ENCODE assay signal across 7 mouse cellular contexts in the genomic region with DNA sequence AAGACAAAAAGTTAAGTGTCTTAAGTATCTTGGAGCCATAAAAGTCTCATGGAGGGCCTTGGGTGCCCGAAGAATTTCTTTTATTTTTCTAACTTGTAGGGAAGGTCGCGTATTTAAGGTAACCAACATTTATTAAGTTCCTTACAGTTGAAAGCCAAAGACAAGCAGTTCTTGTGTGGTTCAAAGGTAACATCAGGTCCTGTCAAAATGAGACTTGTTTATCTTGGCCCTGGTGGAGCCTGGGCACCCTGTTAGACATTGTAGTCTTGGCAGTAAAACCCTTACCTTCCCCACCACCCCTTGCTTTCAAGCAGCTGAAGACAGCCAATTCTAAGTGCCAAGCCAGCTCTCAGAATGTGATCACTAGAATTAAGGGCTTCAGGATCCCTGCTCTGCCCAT. TPM values are rescaled to one million over a fixed set of nuclear protein-coding genes. Genes with fewer than 3 reads are reported as not detected.
A peak's percentile ranks its signal among the peaks of the same experiment; 100 is the strongest.
DNase-seq lines count a peak whose midpoint lies in the region; ATAC-seq and TF ChIP-seq lines count a peak whose summit lies in the region.

No protein-coding gene starts in this region.

- no peak overlapping the region for H3K27ac ChIP-seq in neural tube, embryonic 11.5 days (ENCODE audit: low read depth, low read length)
- H3K27ac ChIP-seq in forebrain, embryonic 15.5 days (replicated peaks), result no peak overlapping the region
- 0 out of 2 replicates have a peak overlapping the region, but pooled peaks have one; percentile 95 for H3K27ac ChIP-seq in limb, embryonic 14.5 days (replicated peaks; ENCODE audit: low read depth, low read length)

- H3K36me3 ChIP-seq in neural tube, embryonic 11.5 days (ENCODE audit: control insufficient read depth, insufficient read depth, low read length), result no peaks in the 10 kb centered on the region
- no peaks in the 10 kb centered on the region for H3K36me3 ChIP-seq in forebrain, embryonic 15.5 days
- 0 out of 2 replicates have a peak, but pooled peaks cover 6% of the 10 kb centered on the region for H3K36me3 ChIP-seq in limb, embryonic 14.5 days (ENCODE audit: control insufficient read depth, insufficient read depth, low read length)

- no peak for TF ChIP-seq POLR2A in limb, embryonic 14.5 days (IDR thresholded peaks at IDR 0.05; ENCODE audit: borderline replicate concordance, extremely low read depth, insufficient read depth, insufficient read length)

- peak overlapping the region; percentile 61 for H3K4me2 ChIP-seq in neural tube, embryonic 11.5 days (ENCODE audit: low read depth)
- H3K4me2 ChIP-seq in forebrain, embryonic 15.5 days (replicated peaks), result peak overlapping the region; percentile 70
- peak overlapping the region; percentile 61 for H3K4me2 ChIP-seq in limb, embryonic 14.5 days (replicated peaks; ENCODE audit: low read depth, low read length, severe bottlenecking)

- DNase-seq in neural tube, embryonic 11.5 days (ENCODE audit: low spot score), result no peak
- DNase-seq in neural tube, embryonic 10.5 days (ENCODE audit: extremely low spot score, low spot score), result no peak
- DNase-seq in limb, embryonic 14.5 days (ENCODE audit: low spot score), result no peak
- no peak for DNase-seq in cerebellum, adult 18-20 months
- no peak for DNase-seq in layer of hippocampus, adult 11-12 months (ENCODE audit: low spot score)

- peaks cover 7% of the 10 kb centered on the region for H3K4me1 ChIP-seq in neural tube, embryonic 11.5 days (ENCODE audit: control insufficient read depth, insufficient read depth, low read length)
- peaks cover 23% of the 10 kb centered on the region for H3K4me1 ChIP-seq in forebrain, embryonic 15.5 days
- peaks cover 12% of the 10 kb centered on the region; the same call in 1 of the 2 replicates for H3K4me1 ChIP-seq in limb, embryonic 14.5 days (ENCODE audit: control insufficient read depth, insufficient read depth, low read length)

- H3K27me3 ChIP-seq in neural tube, embryonic 11.5 days (ENCODE audit: control insufficient read depth, insufficient read depth, low read length), result no peaks in the 10 kb centered on the region
- H3K27me3 ChIP-seq in forebrain, embryonic 15.5 days, result no peaks in the 10 kb centered on the region
- H3K27me3 ChIP-seq in limb, embryonic 14.5 days (ENCODE audit: control insufficient read depth, insufficient read depth, low read length), result no peaks in the 10 kb centered on the region

- no peak overlapping the region for H3K9ac ChIP-seq in neural tube, embryonic 11.5 days (ENCODE audit: low read length)
- H3K9ac ChIP-seq in forebrain, embryonic 15.5 days (replicated peaks), result no peak overlapping the region
- peak overlapping the region; percentile 85; the same call in 1 of the 2 replicates for H3K9ac ChIP-seq in limb, embryonic 14.5 days (ENCODE audit: low read depth, low read length, severe bottlenecking)

- WGBS in neural tube, embryonic 11.5 days, result 73% methylated on average over 3 of the region's 3 CpGs
- 88% methylated on average over 3 of the region's 3 CpGs for WGBS in forebrain, embryonic 15.5 days
- WGBS in limb, embryonic 14.5 days, result 76% methylated on average over 3 of the region's 3 CpGs

- H3K4me3 ChIP-seq in neural tube, embryonic 11.5 days (ENCODE audit: low read depth, low read length), result peak overlapping the region; percentile 60; the same call in 1 of the 2 replicates
- H3K4me3 ChIP-seq in forebrain, embryonic 15.5 days, result peak overlapping the region; percentile 85
- peak overlapping the region; percentile 67 for H3K4me3 ChIP-seq in limb, embryonic 14.5 days (replicated peaks; ENCODE audit: low read length)

- ATAC-seq in neural tube, embryonic 11.5 days (ENCODE audit: insufficient read depth, low FRiP score, low TSS enrichment), result no peak
- ATAC-seq in forebrain, embryonic 15.5 days (replicated peaks), result no peak
- no peak for ATAC-seq in limb, embryonic 14.5 days (ENCODE audit: low FRiP score, low read depth)
- no peak for ATAC-seq in megakaryocyte-erythroid progenitor cell, adult 5-6 weeks (replicated peaks; ENCODE audit: low FRiP score, low TSS enrichment, poor library complexity, severe bottlenecking)

- no peaks in the 10 kb centered on the region for H3K9me3 ChIP-seq in neural tube, embryonic 11.5 days (ENCODE audit: control insufficient read depth, low read length)
- H3K9me3 ChIP-seq in forebrain, embryonic 15.5 days, result no peaks in the 10 kb centered on the region
- no peaks in the 10 kb centered on the region for H3K9me3 ChIP-seq in limb, embryonic 14.5 days (ENCODE audit: control insufficient read depth, low read length)

RNA-seq across cellular contexts. Expression of a gene that starts 0.9 kb away (rescaled TPM):
- 21.6 and 21.9 TPM in 2 replicates for polyA plus RNA-seq in neural tube, embryonic 11.5 days (2014; fragmentation: Nextera tagmentation; extraction: Ambion mirVana)
- polyA plus RNA-seq in forebrain, embryonic 15.5 days (2015; fragmentation: Nextera tagmentation; extraction: Ambion mirVana), result 20.2 and 20.3 TPM in 2 replicates
- 28.6 and 38.4 TPM in 2 replicates for polyA plus RNA-seq in limb, embryonic 14.5 days (2012; rRNA removed)
- 17.0 and 19.1 TPM in 2 replicates for polyA plus RNA-seq in limb, embryonic 14.5 days (2014; fragmentation: Nextera tagmentation; extraction: Ambion mirVana)
- total RNA-seq in megakaryocyte-erythroid progenitor cell, adult 5-6 weeks (2014; fragmentation: Nextera tagmentation), result 20.7 and 21.3 TPM in 2 replicates
- total RNA-seq in megakaryocyte-erythroid progenitor cell, adult 5-6 weeks (2017), result 8.5 and 9.4 TPM in 2 replicates

RNA-seq across cellular contexts. Expression of a gene that starts 25.6 kb away (rescaled TPM):
- 391 and 430 TPM in 2 replicates for polyA plus RNA-seq in neural tube, embryonic 11.5 days (2014; fragmentation: Nextera tagmentation; extraction: Ambion mirVana)
- polyA plus RNA-seq in forebrain, embryonic 15.5 days (2015; fragmentation: Nextera tagmentation; extraction: Ambion mirVana), result 960 and 986 TPM in 2 replicates
- 0.68 and 2.8 TPM in 2 replicates for polyA plus RNA-seq in limb, embryonic 14.5 days (2012; rRNA removed)
- 0.28 and 0.29 TPM in 2 replicates for polyA plus RNA-seq in limb, embryonic 14.5 days (2014; fragmentation: Nextera tagmentation; extraction: Ambion mirVana)
- not detected in 2 replicates for total RNA-seq in megakaryocyte-erythroid progenitor cell, adult 5-6 weeks (2014; fragmentation: Nextera tagmentation)
- total RNA-seq in megakaryocyte-erythroid progenitor cell, adult 5-6 weeks (2017), result not detected in 2 replicates

RNA-seq across cellular contexts. Expression of a gene that starts 30.8 kb away (rescaled TPM):
- 53.7 and 61.8 TPM in 2 replicates for polyA plus RNA-seq in neural tube, embryonic 11.5 days (2014; fragmentation: Nextera tagmentation; extraction: Ambion mirVana)
- polyA plus RNA-seq in forebrain, embryonic 15.5 days (2015; fragmentation: Nextera tagmentation; extraction: Ambion mirVana), result 37.5 and 44.1 TPM in 2 replicates
- 110 and 130 TPM in 2 replicates for polyA plus RNA-seq in limb, embryonic 14.5 days (2012; rRNA removed)
- 49.0 and 53.3 TPM in 2 replicates for polyA plus RNA-seq in limb, embryonic 14.5 days (2014; fragmentation: Nextera tagmentation; extraction: Ambion mirVana)
- 110 and 144 TPM in 2 replicates for total RNA-seq in megakaryocyte-erythroid progenitor cell, adult 5-6 weeks (2014; fragmentation: Nextera tagmentation)
- total RNA-seq in megakaryocyte-erythroid progenitor cell, adult 5-6 weeks (2017), result 45.6 and 78.9 TPM in 2 replicates

RNA-seq across cellular contexts. Expression of a gene that starts 46.9 kb away (rescaled TPM):
- 0.64 and 0.68 TPM in 2 replicates for polyA plus RNA-seq in neural tube, embryonic 11.5 days (2014; fragmentation: Nextera tagmentation; extraction: Ambion mirVana)
- polyA plus RNA-seq in forebrain, embryonic 15.5 days (2015; fragmentation: Nextera tagmentation; extraction: Ambion mirVana), result 0.29 and 0.37 TPM in 2 replicates
- polyA plus RNA-seq in limb, embryonic 14.5 days (2012; rRNA removed), result 6.4 and 8.3 TPM in 2 replicates
- polyA plus RNA-seq in limb, embryonic 14.5 days (2014; fragmentation: Nextera tagmentation; extraction: Ambion mirVana), result 1.3 and 1.5 TPM in 2 replicates
- total RNA-seq in megakaryocyte-erythroid progenitor cell, adult 5-6 weeks (2014; fragmentation: Nextera tagmentation), result 16.1 and 18.0 TPM in 2 replicates
- total RNA-seq in megakaryocyte-erythroid progenitor cell, adult 5-6 weeks (2017), result 4.9 and 5.4 TPM in 2 replicates

Comparison
In these comparisons a context has a peak if more than half of its experiments do, and no peak if none do; other contexts are left out.
1. RNA of a gene that starts 25.6 kb away (polyA plus RNA-seq): 960 to 986 TPM in forebrain, embryonic 15.5 days and 391 to 430 TPM in neural tube, embryonic 11.5 days; 0.28 to 2.8 TPM in limb, embryonic 14.5 days; every median in the first group is over 100 times any median in the second.
2. Peak in every context shown above with its lines, with median percentiles within 50 percentile points of each other: H3K4me2 ChIP-seq and H3K4me3 ChIP-seq.